Mouse (Mus musculus) C2C12 (cell line): ENCODE measurements at regions not wholly inside any gene's neighbourhood (a gene's known extent, or its start where the extent isn't known, plus 50 kb on each side); places are given as distances from the start of the nearest gene placed in this dataset.

ENCODE experiments used
- CTCF ChIP-seq: IDR thresholded peaks from one replicate; pipeline ENCODE4 v1.5.1; 2011; ENCODE audit not compliant: control insufficient read depth, insufficient read depth, insufficient read length
- MAX ChIP-seq: IDR thresholded peaks from one replicate; pipeline ENCODE4 v1.6.1; 2011; ENCODE audit warnings: mild to moderate bottlenecking, control low read depth
- USF1 ChIP-seq: IDR thresholded peaks from one replicate; pipeline ENCODE4 v1.6.1; 2011; ENCODE audit warnings: low read depth, mild to moderate bottlenecking, control low read depth, moderate library complexity

DNA sequence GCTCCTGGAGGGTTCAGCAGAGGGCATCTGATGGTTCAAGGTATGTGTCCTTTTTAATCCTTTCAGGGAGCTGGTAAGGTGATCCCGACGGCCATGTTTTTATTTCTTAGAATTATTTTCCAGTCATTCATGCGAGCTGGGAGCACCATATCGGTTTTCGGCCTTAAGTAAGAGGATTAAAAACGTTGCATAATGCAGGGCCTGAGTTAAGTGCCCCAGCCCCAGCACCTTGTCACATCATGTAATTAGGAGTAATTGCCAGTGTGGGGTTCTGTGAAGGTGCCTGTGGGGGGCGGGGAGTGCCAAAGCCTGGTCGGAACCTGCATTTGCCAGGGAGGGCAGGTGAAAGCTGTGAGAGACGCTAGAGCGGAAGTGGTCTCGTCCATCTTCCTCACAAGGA, 94.6 kb upstream of the Pitx1 start:
- TF ChIP-seq CTCF, result no peak
- no peak for TF ChIP-seq MAX
- TF ChIP-seq USF1, result no peak
